Mouse (Mus musculus): Measurements from ENCODE around the gene Pdzd7. TPM values are rescaled to one million over a fixed set of nuclear protein-coding genes. Genes with fewer than 3 reads are reported as not detected.
A peak's percentile ranks its signal among the peaks of the same experiment; 100 is the strongest.

Pdzd7 gene
- 0.42 and 0.55 TPM in 2 replicates for polyA plus RNA-seq (2014; fragmentation: Nextera tagmentation; extraction: Ambion mirVana)

DNA sequence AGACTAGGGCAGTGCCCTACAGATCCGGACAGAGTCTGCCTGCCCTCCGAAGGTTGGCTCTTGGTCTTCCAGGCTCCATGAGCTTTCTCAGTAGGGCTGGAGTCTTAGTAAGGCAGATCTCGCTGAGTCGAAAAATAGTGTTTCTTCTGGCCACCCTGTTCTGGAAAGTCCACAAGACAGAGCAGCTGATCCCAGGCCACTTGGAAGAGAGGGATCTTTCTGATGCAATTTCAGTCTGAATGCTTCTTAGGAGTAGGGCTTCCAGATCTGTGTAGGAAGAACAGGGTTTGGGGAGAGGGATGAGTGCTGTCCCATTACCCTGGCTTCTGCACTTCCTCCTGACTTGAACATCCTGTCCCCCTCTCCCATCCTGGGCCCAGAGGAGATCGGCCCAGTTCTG is at the start of gene Pdzd7:
TSS of gene Pdzd7 (minus strand) at position 67 of the 400 bp plus-strand sequence.
- peaks cover 23% of the 10 kb centered on the region for H3K27me3 ChIP-seq (replicated peaks; ENCODE audit: control insufficient read depth, insufficient read depth, low read length)
- H3K4me3 ChIP-seq (ENCODE audit: low read depth, low read length), result peak within 1 kb of the TSS; percentile 57
- 78% methylated on average over 5 of the region's 5 CpGs for WGBS
- H3K36me3 ChIP-seq (ENCODE audit: control insufficient read depth, insufficient read depth, low read length), result no peaks in the 10 kb centered on the region
- H3K9me3 ChIP-seq (ENCODE audit: control insufficient read depth, low read length), result no peaks in the 10 kb centered on the region
- H3K4me2 ChIP-seq (ENCODE audit: low read length), result peak within 1 kb of the TSS; percentile 92
- peaks cover 17% of the 10 kb centered on the region for H3K4me1 ChIP-seq (replicated peaks; ENCODE audit: control insufficient read depth, insufficient read depth, low read length)
- H3K9ac ChIP-seq (ENCODE audit: low read length), result peak within 1 kb of the TSS; percentile 50; the same call in 1 of the 2 replicates
- DNase-seq (ENCODE audit: low spot score) (no peak), ATAC-seq (replicated peaks; ENCODE audit: low FRiP score, low TSS enrichment, low read depth) (no peak)
- H3K27ac ChIP-seq (ENCODE audit: low read depth), result no peak within 1 kb of the TSS

DNA sequence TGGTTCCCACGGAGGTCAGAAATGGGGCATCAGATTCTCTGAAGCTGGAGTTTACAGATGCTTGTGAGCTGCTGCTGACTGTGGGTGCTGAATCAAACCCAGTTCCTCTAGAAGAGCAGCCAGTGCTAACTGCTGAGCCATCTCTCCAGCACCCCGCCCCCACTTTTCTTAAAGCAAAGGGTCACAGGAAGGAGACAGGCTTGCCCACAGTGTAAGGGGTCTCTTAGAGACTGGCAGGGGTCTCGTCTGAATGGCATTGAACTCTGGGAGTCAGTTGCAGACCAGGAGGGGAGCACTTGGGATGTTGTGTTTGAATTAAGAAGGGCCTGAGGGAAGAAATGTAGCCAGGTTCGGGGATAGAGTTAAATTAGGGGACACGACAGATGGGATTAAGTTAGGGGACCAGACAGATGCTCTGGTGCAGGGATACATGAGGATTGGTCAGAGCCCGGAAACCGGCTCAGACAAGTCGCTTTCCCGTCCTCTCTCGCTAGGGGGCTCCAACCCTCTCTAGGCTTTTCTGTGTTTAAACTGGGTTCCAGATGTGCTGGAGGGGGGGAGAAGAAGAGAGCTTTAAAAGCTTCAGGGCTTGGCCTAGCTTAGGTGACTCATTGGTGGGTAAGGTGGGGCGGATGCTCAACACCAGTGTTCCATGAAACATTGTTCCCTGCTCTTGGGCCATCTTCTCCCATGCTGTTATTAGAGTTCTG is 36.5 kb upstream of the Pdzd7 start:
- WGBS, result 24% methylated on average over 11 of the region's 11 CpGs
- Histone ChIP-seq H3K27ac (ENCODE audit: low read depth) (no peak overlapping the region), H3K9ac (ENCODE audit: low read length) (no peak overlapping the region), H3K36me3 (ENCODE audit: control insufficient read depth, insufficient read depth, low read length) (no peaks in the 10 kb centered on the region), H3K4me3 (ENCODE audit: low read depth, low read length) (no peak overlapping the region), H3K4me2 (ENCODE audit: low read length) (no peak overlapping the region), H3K27me3 (replicated peaks; ENCODE audit: control insufficient read depth, insufficient read depth, low read length) (peaks cover 70% of the 10 kb centered on the region), H3K9me3 (ENCODE audit: control insufficient read depth, low read length) (no peaks in the 10 kb centered on the region), H3K4me1 (replicated peaks; ENCODE audit: control insufficient read depth, insufficient read depth, low read length) (peaks cover 25% of the 10 kb centered on the region)
- DNase-seq (ENCODE audit: low spot score), result peak; percentile 77
- no peak for ATAC-seq (replicated peaks; ENCODE audit: low FRiP score, low TSS enrichment, low read depth)

DNA sequence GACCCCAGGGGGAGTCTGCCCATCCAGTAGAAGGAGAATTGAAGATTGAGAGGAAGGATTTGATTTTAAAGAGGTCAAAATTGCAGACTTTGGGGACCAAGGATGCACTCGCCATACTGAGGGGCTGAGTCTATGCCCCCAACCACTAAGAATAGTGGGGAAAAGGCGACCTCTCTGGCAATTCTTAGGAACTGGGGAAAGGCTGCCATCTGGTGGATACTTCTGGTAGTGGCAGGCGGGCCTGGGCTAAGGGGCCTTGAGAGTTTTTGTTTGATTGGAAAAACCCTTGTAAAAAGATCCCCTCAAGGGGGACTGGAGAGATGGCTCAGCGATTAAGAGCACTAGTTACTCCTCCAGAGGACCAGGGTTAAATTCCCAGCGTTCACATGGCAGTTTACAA is 35.8 kb upstream of the Pdzd7 start:
- Histone ChIP-seq H3K4me3 (ENCODE audit: low read depth, low read length) (no peak overlapping the region), H3K4me2 (ENCODE audit: low read length) (peak overlapping the region; percentile 20; the same call in 1 of the 2 replicates), H3K36me3 (ENCODE audit: control insufficient read depth, insufficient read depth, low read length) (no peaks in the 10 kb centered on the region), H3K27me3 (replicated peaks; ENCODE audit: control insufficient read depth, insufficient read depth, low read length) (peaks cover 70% of the 10 kb centered on the region), H3K9ac (ENCODE audit: low read length) (no peak overlapping the region), H3K27ac (ENCODE audit: low read depth) (no peak overlapping the region), H3K4me1 (replicated peaks; ENCODE audit: control insufficient read depth, insufficient read depth, low read length) (peaks cover 33% of the 10 kb centered on the region), H3K9me3 (ENCODE audit: control insufficient read depth, low read length) (no peaks in the 10 kb centered on the region)
- under 1% methylated on average over 5 of the region's 5 CpGs for WGBS
- DNase-seq (ENCODE audit: low spot score), result peak; percentile 94
- no peak for ATAC-seq (replicated peaks; ENCODE audit: low FRiP score, low TSS enrichment, low read depth)

DNA sequence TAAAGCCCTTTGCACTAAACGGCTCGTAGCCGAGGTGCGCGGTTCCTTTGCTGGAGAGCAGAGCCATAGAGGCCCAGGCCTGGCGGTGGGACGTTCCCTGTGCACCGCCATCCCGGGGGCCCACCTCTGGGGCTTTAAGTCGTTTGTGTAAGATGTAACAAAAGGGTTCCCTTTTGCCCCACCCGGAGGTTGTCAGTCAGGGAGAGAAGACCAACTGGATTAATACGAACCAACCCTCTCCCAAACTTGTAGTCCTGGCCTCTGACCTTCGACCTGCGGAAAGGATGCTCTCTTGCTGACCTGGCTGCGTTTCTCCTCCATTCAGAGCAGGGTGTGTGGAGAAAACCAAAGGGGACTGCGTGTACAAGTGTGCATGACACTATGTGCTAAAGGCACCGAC is 35.2 kb upstream of the Pdzd7 start:
- H3K9me3 ChIP-seq (ENCODE audit: control insufficient read depth, low read length), result no peaks in the 10 kb centered on the region
- DNase-seq (ENCODE audit: low spot score) (no peak), ATAC-seq (replicated peaks; ENCODE audit: low FRiP score, low TSS enrichment, low read depth) (no peak)
- peak overlapping the region; percentile 48 for H3K4me2 ChIP-seq (ENCODE audit: low read length)
- peak overlapping the region; percentile 21 for H3K4me3 ChIP-seq (ENCODE audit: low read depth, low read length)
- no peak overlapping the region for H3K27ac ChIP-seq (ENCODE audit: low read depth)
- H3K27me3 ChIP-seq (replicated peaks; ENCODE audit: control insufficient read depth, insufficient read depth, low read length), result peaks cover 70% of the 10 kb centered on the region
- peaks cover 38% of the 10 kb centered on the region for H3K4me1 ChIP-seq (replicated peaks; ENCODE audit: control insufficient read depth, insufficient read depth, low read length)
- H3K9ac ChIP-seq (ENCODE audit: low read length), result no peak overlapping the region
- H3K36me3 ChIP-seq (ENCODE audit: control insufficient read depth, insufficient read depth, low read length), result no peaks in the 10 kb centered on the region
- 2% methylated on average over 17 of the region's 17 CpGs for WGBS

DNA sequence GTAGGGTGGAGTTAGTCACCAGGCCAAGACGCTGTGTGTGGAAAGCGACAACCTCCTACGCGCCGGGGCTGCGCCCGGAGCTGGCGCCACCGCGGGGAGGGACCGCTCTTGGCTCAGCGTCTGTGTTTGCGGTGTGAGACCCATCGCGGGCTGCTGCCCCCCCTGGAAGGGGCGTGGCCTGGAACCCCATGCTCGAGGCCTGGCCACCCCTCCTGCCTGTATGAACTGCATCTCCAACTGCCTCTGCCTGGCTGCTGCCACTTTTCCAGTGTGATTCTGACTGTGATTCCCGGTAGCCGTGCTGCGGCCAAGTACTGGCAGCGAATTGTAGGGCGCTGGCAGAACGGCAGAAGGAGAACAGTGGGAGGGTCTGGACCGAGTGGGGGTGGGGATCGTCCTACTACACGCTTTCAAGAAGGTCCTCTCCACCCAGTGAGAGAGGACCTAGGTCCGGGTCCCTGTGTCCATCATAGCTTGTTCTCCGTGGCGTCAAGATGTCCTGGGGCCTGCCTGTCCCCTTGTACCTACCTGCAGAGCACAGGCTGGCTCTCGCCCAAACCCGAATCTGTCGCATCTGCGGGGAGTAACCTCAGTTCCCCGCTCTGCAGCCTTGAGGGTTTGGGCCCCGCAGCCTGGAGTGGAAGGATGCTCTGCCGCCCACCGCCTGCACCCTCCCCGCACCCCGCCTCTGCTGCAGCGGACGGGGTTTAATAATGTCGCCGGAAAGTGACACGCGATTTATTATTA is 34.4 kb upstream of the Pdzd7 start:
- Histone ChIP-seq H3K27me3 (replicated peaks; ENCODE audit: control insufficient read depth, insufficient read depth, low read length) (peaks cover 68% of the 10 kb centered on the region), H3K4me3 (ENCODE audit: low read depth, low read length) (peak overlapping the region; percentile 21), H3K27ac (ENCODE audit: low read depth) (no peak overlapping the region), H3K36me3 (ENCODE audit: control insufficient read depth, insufficient read depth, low read length) (no peaks in the 10 kb centered on the region), H3K9ac (ENCODE audit: low read length) (no peak overlapping the region), H3K9me3 (ENCODE audit: control insufficient read depth, low read length) (no peaks in the 10 kb centered on the region), H3K4me2 (ENCODE audit: low read length) (peak overlapping the region; percentile 48), H3K4me1 (replicated peaks; ENCODE audit: control insufficient read depth, insufficient read depth, low read length) (peaks cover 42% of the 10 kb centered on the region)
- ATAC-seq (replicated peaks; ENCODE audit: low FRiP score, low TSS enrichment, low read depth) (no peak), DNase-seq (ENCODE audit: low spot score) (peak; percentile 72)
- 1% methylated on average over 45 of the region's 45 CpGs for WGBS

DNA sequence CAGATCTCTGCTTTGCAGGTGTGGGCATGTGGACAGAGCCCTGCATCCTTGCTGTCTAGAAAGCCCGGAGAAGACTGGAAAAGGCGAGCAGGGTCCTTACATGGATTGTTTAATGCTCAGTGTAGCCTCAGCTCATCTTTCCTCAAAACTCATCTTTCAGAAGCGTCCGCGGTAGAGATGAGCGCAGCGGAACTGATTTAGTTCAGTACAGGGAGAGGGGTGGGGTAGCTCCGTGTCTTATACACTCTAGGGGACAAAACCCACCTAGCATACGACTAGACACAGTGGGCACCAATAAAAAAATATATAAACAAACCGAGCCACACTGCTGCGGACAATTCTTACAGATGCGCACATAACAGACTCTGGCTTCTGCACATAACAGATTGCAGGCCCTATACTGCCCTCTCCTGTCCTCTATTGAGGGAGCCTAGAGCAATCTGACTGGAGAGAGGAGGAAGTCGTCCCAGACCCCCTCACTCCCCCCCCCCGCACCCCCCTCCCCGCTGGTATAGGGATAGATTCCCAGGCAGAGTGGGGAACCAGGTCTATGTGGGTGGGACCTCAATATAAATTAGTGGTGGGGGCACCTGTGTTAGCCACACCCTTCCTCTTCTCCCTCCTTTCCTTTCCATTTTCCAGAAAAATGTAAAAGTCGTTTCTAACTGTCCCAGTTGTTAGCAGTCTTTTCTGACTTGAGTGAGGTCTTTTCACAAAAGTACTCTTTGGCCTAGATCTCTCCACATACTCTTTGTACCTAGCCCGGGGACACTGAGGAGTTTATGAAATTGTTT is 33.7 kb upstream of the Pdzd7 start:
- peaks cover 41% of the 10 kb centered on the region for H3K4me1 ChIP-seq (replicated peaks; ENCODE audit: control insufficient read depth, insufficient read depth, low read length)
- no peak for ATAC-seq (replicated peaks; ENCODE audit: low FRiP score, low TSS enrichment, low read depth)
- peak overlapping the region; percentile 48 for H3K4me2 ChIP-seq (ENCODE audit: low read length)
- H3K9ac ChIP-seq (ENCODE audit: low read length), result no peak overlapping the region
- H3K4me3 ChIP-seq (ENCODE audit: low read depth, low read length), result peak overlapping the region; percentile 21; the same call in 1 of the 2 replicates
- peaks cover 68% of the 10 kb centered on the region for H3K27me3 ChIP-seq (replicated peaks; ENCODE audit: control insufficient read depth, insufficient read depth, low read length)
- no peak for DNase-seq (ENCODE audit: low spot score)
- no peaks in the 10 kb centered on the region for H3K36me3 ChIP-seq (ENCODE audit: control insufficient read depth, insufficient read depth, low read length)
- 10% methylated on average over 17 of the region's 17 CpGs for WGBS
- H3K27ac ChIP-seq (ENCODE audit: low read depth), result no peak overlapping the region
- H3K9me3 ChIP-seq (ENCODE audit: control insufficient read depth, low read length), result no peaks in the 10 kb centered on the region

DNA sequence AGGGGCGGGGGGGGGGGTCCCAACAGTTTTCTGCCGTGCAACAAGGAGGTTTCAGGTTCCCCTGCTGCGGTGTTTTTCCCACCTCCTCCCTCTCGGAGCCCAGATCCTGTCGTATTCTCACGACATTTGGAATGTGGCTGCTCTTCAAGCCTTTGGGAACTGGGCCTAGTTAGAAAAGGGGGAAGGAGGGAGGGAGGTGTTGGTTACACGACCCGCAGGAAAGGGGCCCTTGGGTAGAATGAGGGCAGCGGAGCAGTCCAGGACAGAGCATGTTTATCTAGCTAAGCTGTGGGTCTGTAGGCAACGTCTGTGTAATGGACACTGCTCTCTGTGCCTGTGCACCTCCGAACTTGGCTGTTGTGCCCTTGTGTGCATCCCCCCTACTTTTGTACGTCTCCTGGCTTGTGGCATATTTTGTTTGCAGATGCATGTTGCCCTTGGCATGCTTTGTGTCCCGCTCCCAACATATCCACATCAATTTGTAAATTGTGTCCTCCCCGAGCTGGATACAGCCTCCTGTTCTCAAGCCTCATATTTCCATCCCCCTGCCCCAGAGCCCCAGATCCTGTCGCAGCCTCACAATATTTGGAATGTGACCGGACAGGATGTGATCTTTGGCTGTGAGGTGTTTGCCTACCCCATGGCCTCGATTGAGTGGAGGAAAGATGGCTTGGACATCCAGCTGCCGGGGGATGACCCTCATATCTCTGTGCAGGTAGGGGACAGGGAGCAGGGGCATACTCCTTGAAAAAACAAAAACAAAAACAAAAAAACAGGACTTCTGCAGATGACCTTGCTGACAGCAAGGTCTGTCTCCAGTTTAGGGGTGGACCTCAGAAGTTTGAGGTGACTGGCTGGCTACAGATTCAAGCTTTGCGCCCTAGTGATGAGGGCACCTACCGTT is 32.5 kb upstream of the Pdzd7 start:
- Histone ChIP-seq H3K27me3 (replicated peaks; ENCODE audit: control insufficient read depth, insufficient read depth, low read length) (peaks cover 68% of the 10 kb centered on the region), H3K27ac (ENCODE audit: low read depth) (no peak overlapping the region), H3K36me3 (ENCODE audit: control insufficient read depth, insufficient read depth, low read length) (no peaks in the 10 kb centered on the region), H3K9ac (ENCODE audit: low read length) (no peak overlapping the region), H3K4me2 (ENCODE audit: low read length) (no peak overlapping the region), H3K4me1 (replicated peaks; ENCODE audit: control insufficient read depth, insufficient read depth, low read length) (peaks cover 42% of the 10 kb centered on the region), H3K4me3 (ENCODE audit: low read depth, low read length) (no peak overlapping the region), H3K9me3 (ENCODE audit: control insufficient read depth, low read length) (no peaks in the 10 kb centered on the region)
- DNase-seq (ENCODE audit: low spot score) (no peak), ATAC-seq (replicated peaks; ENCODE audit: low FRiP score, low TSS enrichment, low read depth) (no peak)
- 3% methylated on average over 20 of the region's 20 CpGs for WGBS
